Mouse (Mus musculus): ENCODE results near the gene Ccdc146. TPM values are rescaled to one million over a fixed set of nuclear protein-coding genes. Genes with fewer than 3 reads are reported as not detected.
"Not testable (repeated sequence)": the region's sequence is repeated elsewhere in the genome, so short reads cannot be mapped to it uniquely, and the experiment has no call there.

The Ccdc146 gene
- polyA plus RNA-seq, 1 experiment from 2014 or later, result 0.09 TPM

- DNase-seq (ENCODE audit: low spot score), result no peak
- no peak overlapping the region for H3K4me2 ChIP-seq (ENCODE audit: low read length)
These were observed 141.0 kb downstream of the Ccdc146 start for GRCm38 (mm10) chr5:21283356-21284062.

DNA sequence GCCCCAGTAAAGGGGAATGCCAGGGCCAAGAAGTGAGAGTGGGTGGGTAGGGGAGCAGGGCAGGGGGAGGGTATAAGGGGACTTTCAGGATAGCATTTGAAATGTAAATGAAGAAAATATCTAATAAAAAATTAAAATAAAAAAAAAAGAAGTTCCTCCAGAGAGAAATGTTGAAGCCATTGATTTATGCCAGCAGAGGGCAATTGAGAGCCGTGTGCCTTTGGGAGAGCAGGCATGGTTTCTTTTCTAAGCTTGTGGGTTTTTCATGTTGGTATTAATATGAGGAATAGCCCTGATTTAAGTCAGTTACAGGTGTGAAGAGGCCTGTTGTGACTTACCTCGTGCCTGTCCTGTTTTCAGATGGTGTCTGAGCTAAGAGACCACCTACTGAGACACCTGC lies 146.8 kb downstream of the Ccdc146 start:
- ATAC-seq (replicated peaks; ENCODE audit: low FRiP score, low read depth), result not testable (repeated sequence)

More at GRCm38 (mm10) chr5:21283356-21284062, 141.0 kb downstream of the Ccdc146 start:
- 77% methylated on average over 12 of the region's 12 CpGs for WGBS
- Histone ChIP-seq H3K9me3 (replicated peaks; ENCODE audit: low read length) (no peaks in the 10 kb centered on the region), H3K4me1 (replicated peaks; ENCODE audit: insufficient read depth, low read length) (no peaks in the 10 kb centered on the region), H3K9ac (ENCODE audit: low read depth, low read length) (no peak overlapping the region), H3K4me3 (replicated peaks; ENCODE audit: low read depth, low read length) (no peak overlapping the region), H3K27ac (no peak overlapping the region), H3K36me3 (ENCODE audit: insufficient read depth, low read length) (no peaks in the 10 kb centered on the region), H3K27me3 (ENCODE audit: insufficient read depth, low read length) (no peaks in the 10 kb centered on the region)
- no peak for TF ChIP-seq CTCF (IDR thresholded peaks at IDR 0.05; ENCODE audit: low read depth)
- no peak for ATAC-seq (replicated peaks; ENCODE audit: low FRiP score, low read depth)

GRCm38 (mm10) chr5:21271386-21272354 lies 152.8 kb downstream of the Ccdc146 start:
- ATAC-seq (replicated peaks; ENCODE audit: low FRiP score, low read depth) (peak; percentile 92), DNase-seq (ENCODE audit: low spot score) (peak; percentile 78)
- Histone ChIP-seq H3K4me3 (replicated peaks; ENCODE audit: low read depth, low read length) (no peak overlapping the region), H3K9ac (ENCODE audit: low read depth, low read length) (no peak overlapping the region), H3K36me3 (ENCODE audit: insufficient read depth, low read length) (no peaks in the 10 kb centered on the region), H3K27ac (peak overlapping the region; percentile 75), H3K27me3 (ENCODE audit: insufficient read depth, low read length) (no peaks in the 10 kb centered on the region), H3K4me2 (ENCODE audit: low read length) (no peak overlapping the region), H3K4me1 (replicated peaks; ENCODE audit: insufficient read depth, low read length) (peaks cover 8% of the 10 kb centered on the region; the same call in 1 of the 2 replicates), H3K9me3 (replicated peaks; ENCODE audit: low read length) (no peaks in the 10 kb centered on the region)
- no peak for TF ChIP-seq CTCF (IDR thresholded peaks at IDR 0.05; ENCODE audit: low read depth)
- WGBS, result 32% methylated on average over 9 of the region's 9 CpGs

More for the DNA sequence above, 146.8 kb downstream of the Ccdc146 start:
- WGBS, result 52% methylated on average over 2 of the region's 2 CpGs
- H3K9ac ChIP-seq (ENCODE audit: low read depth, low read length); H3K27me3 ChIP-seq (ENCODE audit: insufficient read depth, low read length); H3K36me3 ChIP-seq (ENCODE audit: insufficient read depth, low read length); H3K4me3 ChIP-seq (replicated peaks; ENCODE audit: low read depth, low read length); H3K4me2 ChIP-seq (ENCODE audit: low read length); H3K9me3 ChIP-seq (replicated peaks; ENCODE audit: low read length); H3K27ac ChIP-seq; DNase-seq (ENCODE audit: low spot score); H3K4me1 ChIP-seq (replicated peaks; ENCODE audit: insufficient read depth, low read length): not testable (repeated sequence)
- peak; percentile 47; the same call in 1 of the 2 replicates for TF ChIP-seq CTCF (IDR thresholded peaks at IDR 0.05; ENCODE audit: low read depth)

DNA sequence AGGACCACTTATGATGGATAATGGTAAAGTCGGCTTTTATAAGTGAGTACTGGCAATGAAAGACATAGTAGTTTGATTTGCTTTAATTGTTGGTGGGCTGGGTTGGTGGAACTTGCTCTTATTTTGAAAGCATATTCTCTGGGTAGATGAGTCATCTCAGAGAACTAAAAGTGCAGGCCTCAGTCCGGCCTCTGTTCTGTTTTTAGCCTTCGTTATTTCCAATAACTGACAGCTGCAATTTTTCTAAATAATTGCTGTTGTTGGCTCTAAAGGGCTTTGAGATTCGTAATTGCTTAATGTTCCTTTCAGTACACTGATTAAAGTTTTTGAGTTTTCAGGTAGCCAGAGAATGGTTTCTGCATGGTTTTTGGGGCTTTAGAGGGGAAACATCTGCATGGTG lies 153.7 kb downstream of the Ccdc146 start:
- WGBS, result 61% methylated on average over 4 of the region's 4 CpGs
- H3K4me3 ChIP-seq (replicated peaks; ENCODE audit: low read depth, low read length), result no peak overlapping the region
- H3K27ac ChIP-seq, result peak overlapping the region; percentile 75; the same call in 1 of the 2 replicates
- H3K9ac ChIP-seq (ENCODE audit: low read depth, low read length), result no peak overlapping the region
- H3K4me2 ChIP-seq (ENCODE audit: low read length), result no peak overlapping the region
- DNase-seq (ENCODE audit: low spot score) (peak; percentile 73), ATAC-seq (replicated peaks; ENCODE audit: low FRiP score, low read depth) (no peak)
- H3K4me1 ChIP-seq (replicated peaks; ENCODE audit: insufficient read depth, low read length), result peaks cover 8% of the 10 kb centered on the region; the same call in 1 of the 2 replicates
- no peaks in the 10 kb centered on the region for H3K9me3 ChIP-seq (replicated peaks; ENCODE audit: low read length)
- no peaks in the 10 kb centered on the region for H3K36me3 ChIP-seq (ENCODE audit: insufficient read depth, low read length)
- TF ChIP-seq CTCF (IDR thresholded peaks at IDR 0.05; ENCODE audit: low read depth), result no peak
- no peaks in the 10 kb centered on the region for H3K27me3 ChIP-seq (ENCODE audit: insufficient read depth, low read length)

DNA sequence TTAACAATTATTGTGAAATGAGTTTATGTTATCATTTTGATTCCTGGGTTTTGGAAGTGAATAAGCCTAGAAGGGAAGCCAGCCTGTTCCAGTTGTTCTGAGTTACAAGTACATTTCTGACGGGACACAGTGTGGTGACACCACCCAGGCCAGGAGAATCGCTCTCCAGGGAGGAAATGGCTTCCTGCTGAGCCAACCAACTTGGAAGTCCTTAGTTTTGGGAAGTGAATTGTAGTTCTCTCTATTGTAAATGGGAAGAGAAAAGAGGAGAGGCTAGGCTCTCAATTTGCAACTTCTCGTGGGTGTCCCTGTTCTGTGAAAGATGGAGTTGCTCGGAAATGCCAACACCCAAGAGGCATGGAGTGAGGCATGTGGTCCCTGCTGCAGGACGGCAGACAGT lies 155.0 kb downstream of the Ccdc146 start:
- H3K4me2 ChIP-seq (ENCODE audit: low read length), result no peak overlapping the region
- TF ChIP-seq CTCF (IDR thresholded peaks at IDR 0.05; ENCODE audit: low read depth), result no peak
- H3K4me3 ChIP-seq (replicated peaks; ENCODE audit: low read depth, low read length), result no peak overlapping the region
- no peak overlapping the region for H3K9ac ChIP-seq (ENCODE audit: low read depth, low read length)
- 78% methylated on average over 5 of the region's 5 CpGs for WGBS
- H3K27me3 ChIP-seq (ENCODE audit: insufficient read depth, low read length), result no peaks in the 10 kb centered on the region
- H3K27ac ChIP-seq, result no peak overlapping the region
- H3K4me1 ChIP-seq (replicated peaks; ENCODE audit: insufficient read depth, low read length), result peaks cover 8% of the 10 kb centered on the region; the same call in 1 of the 2 replicates
- no peak for DNase-seq (ENCODE audit: low spot score)
- no peaks in the 10 kb centered on the region for H3K9me3 ChIP-seq (replicated peaks; ENCODE audit: low read length)
- no peak for ATAC-seq (replicated peaks; ENCODE audit: low FRiP score, low read depth)
- H3K36me3 ChIP-seq (ENCODE audit: insufficient read depth, low read length), result no peaks in the 10 kb centered on the region

- Histone ChIP-seq H3K27ac (no peak overlapping the region), H3K9me3 (replicated peaks; ENCODE audit: low read length) (no peaks in the 10 kb centered on the region), H3K4me3 (replicated peaks; ENCODE audit: low read depth, low read length) (no peak overlapping the region), H3K36me3 (ENCODE audit: insufficient read depth, low read length) (no peaks in the 10 kb centered on the region), H3K4me2 (ENCODE audit: low read length) (no peak overlapping the region), H3K4me1 (replicated peaks; ENCODE audit: insufficient read depth, low read length) (peaks cover 5% of the 10 kb centered on the region; the same call in 1 of the 2 replicates), H3K9ac (ENCODE audit: low read depth, low read length) (no peak overlapping the region), H3K27me3 (ENCODE audit: insufficient read depth, low read length) (no peaks in the 10 kb centered on the region)
- ATAC-seq (replicated peaks; ENCODE audit: low FRiP score, low read depth) (peak; percentile 70), DNase-seq (ENCODE audit: low spot score) (peak; percentile 36)
- no peak for TF ChIP-seq CTCF (IDR thresholded peaks at IDR 0.05; ENCODE audit: low read depth)
- 77% methylated on average over 2 of the region's 2 CpGs for WGBS
These were observed 157.4 kb downstream of the Ccdc146 start for GRCm38 (mm10) chr5:21267090-21267489.
